Mouse (Mus musculus) myocyte (in vitro differentiated cells): ENCODE measurements around the gene Cgref1. TPM values are rescaled to one million over a fixed set of nuclear protein-coding genes. Genes with fewer than 3 reads are reported as not detected.
A peak's percentile ranks its signal among the peaks of the same experiment; 100 is the strongest.

ENCODE experiments used
- H3K27me3 ChIP-seq: one replicate; pipeline ENCODE4 v1.6.1; 2011; ENCODE audit not compliant: control insufficient read depth, insufficient read depth, insufficient read length
- H3K36me3 ChIP-seq: one replicate; pipeline ENCODE4 v1.6.1; 2011; ENCODE audit not compliant: control insufficient read depth, insufficient read depth
- H3K4me2 ChIP-seq: one replicate; pipeline ENCODE4 v1.6.1; 2011; ENCODE audit warnings: low read depth, control low read depth
- H3K4me3 ChIP-seq: one replicate; pipeline ENCODE4 v1.5.1; 2011; ENCODE audit warnings: mild to moderate bottlenecking, control low read depth, moderate library complexity
- H3K79me2 ChIP-seq: one replicate; pipeline ENCODE4 v1.6.1; 2011; ENCODE audit not compliant: control insufficient read depth, insufficient read depth
- H3ac ChIP-seq: one replicate; pipeline ENCODE4 v1.6.1; 2011; ENCODE audit not compliant: control insufficient read depth, insufficient read length
- CEBPB ChIP-seq: IDR thresholded peaks from 2 replicates; pipeline ENCODE4 v1.6.1; 2011; ENCODE audit warnings: mild to moderate bottlenecking, moderate library complexity; ENCODE audit not compliant: poor library complexity, insufficient read depth, severe bottlenecking
- E2F4 ChIP-seq: IDR thresholded peaks from one replicate; pipeline ENCODE4 v1.6.1; 2011; ENCODE audit warnings: mild to moderate bottlenecking, control low read depth, moderate library complexity; ENCODE audit not compliant: insufficient read depth
- MAX ChIP-seq: IDR thresholded peaks from one replicate; pipeline ENCODE4 v1.6.1; 2011; ENCODE audit warnings: low read depth, mild to moderate bottlenecking, control low read depth
- MYOD1 ChIP-seq, 3 experiments: IDR thresholded peaks; one replicate each; pipeline ENCODE4 v1.6.1; 2011; ENCODE audit warnings: control low read depth in 2 of 3, low read depth in 2 of 3, mild to moderate bottlenecking in 2 of 3, moderate library complexity in 1 of 3; ENCODE audit not compliant: insufficient read length in 2 of 3, control insufficient read depth in 1 of 3
- MYOG ChIP-seq, 3 experiments: IDR thresholded peaks; one replicate each; pipeline ENCODE4 v1.6.1; 2011; ENCODE audit warnings: control low read depth in 2 of 3, low read depth in 2 of 3, mild to moderate bottlenecking in 2 of 3; ENCODE audit not compliant: insufficient read length in 2 of 3, control insufficient read depth in 1 of 3, insufficient read depth in 1 of 3
- POLR2A ChIP-seq: IDR thresholded peaks from one replicate; pipeline ENCODE4 v1.6.1; 2011; ENCODE audit warnings: low read depth, mild to moderate bottlenecking, control low read depth, moderate library complexity; ENCODE audit not compliant: insufficient read length
- POLR2AphosphoS2 ChIP-seq: IDR thresholded peaks from one replicate; pipeline ENCODE4 v1.6.1; 2011; ENCODE audit warnings: low read depth, control low read depth; ENCODE audit not compliant: insufficient read length
- REST ChIP-seq: IDR thresholded peaks from one replicate; pipeline ENCODE4 v1.6.1; 2011; ENCODE audit warnings: mild to moderate bottlenecking, control low read depth, moderate library complexity; ENCODE audit not compliant: insufficient read depth, insufficient read length
- SRF ChIP-seq: IDR thresholded peaks from one replicate; pipeline ENCODE4 v1.6.1; 2011; ENCODE audit warnings: low read depth; ENCODE audit not compliant: control insufficient read depth, insufficient read length
- TCF12 ChIP-seq: IDR thresholded peaks from one replicate; pipeline ENCODE4 v1.6.1; 2011; ENCODE audit warnings: mild to moderate bottlenecking, control low read depth; ENCODE audit not compliant: poor library complexity, insufficient read depth, severe bottlenecking
- TCF3 ChIP-seq: IDR thresholded peaks from one replicate; pipeline ENCODE4 v1.6.1; 2011; ENCODE audit warnings: low read depth, control low read depth; ENCODE audit not compliant: insufficient read length
- USF1 ChIP-seq: IDR thresholded peaks from one replicate; pipeline ENCODE4 v1.6.1; 2011; ENCODE audit warnings: low read depth, mild to moderate bottlenecking, control low read depth, moderate library complexity
- polyA plus RNA-seq: library from polyadenylated mRNA; unstranded; fragments of >200 nt; fragmentation: generic; extraction: Trizol; gene quantifications from one replicate; pipeline ENCODE4 v1.2.1, GENCODE M21; 2012; ENCODE audit warnings: missing spikeins

Gene Cgref1
- polyA plus RNA-seq, 1 experiment = 26.2 TPM

DNA sequence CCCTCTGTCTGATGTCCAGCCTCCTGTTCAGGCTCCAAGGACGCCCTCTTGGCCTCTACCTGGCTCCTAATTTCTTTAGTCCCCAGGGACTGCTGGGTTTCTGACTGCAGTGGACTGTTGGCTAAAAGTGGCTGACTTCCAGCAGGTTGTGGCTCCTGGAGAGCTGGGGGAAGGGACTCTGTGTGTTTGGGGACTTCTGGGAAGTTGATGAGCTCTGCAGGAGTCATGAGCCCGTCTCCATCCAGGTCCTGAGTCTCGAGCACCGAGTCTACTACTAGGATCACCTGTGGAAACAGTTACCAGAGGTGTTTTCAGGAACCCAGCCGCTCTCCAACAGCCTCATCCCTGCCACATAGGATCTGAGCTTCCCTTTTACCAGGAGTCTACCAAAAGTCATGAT lies 11.7 kb downstream of the Cgref1 start:
- no peaks in the 10 kb centered on the region for H3K36me3 ChIP-seq
- TF ChIP-seq MYOD1 (IDR thresholded peaks at IDR 0.05; ENCODE audit: control insufficient read depth in 1 of 3, insufficient read length in 2 of 3, low read depth in 2 of 3) = no peak
- no peak for TF ChIP-seq CEBPB
- no peak for TF ChIP-seq TCF3
- no peak for TF ChIP-seq TCF12
- no peak for TF ChIP-seq POLR2AphosphoS2
- no peak overlapping the region for H3K4me3 ChIP-seq
- no peak overlapping the region for H3ac ChIP-seq
- H3K4me2 ChIP-seq = no peak overlapping the region
- H3K79me2 ChIP-seq = no peaks in the 10 kb centered on the region
- no peaks in the 10 kb centered on the region for H3K27me3 ChIP-seq

DNA sequence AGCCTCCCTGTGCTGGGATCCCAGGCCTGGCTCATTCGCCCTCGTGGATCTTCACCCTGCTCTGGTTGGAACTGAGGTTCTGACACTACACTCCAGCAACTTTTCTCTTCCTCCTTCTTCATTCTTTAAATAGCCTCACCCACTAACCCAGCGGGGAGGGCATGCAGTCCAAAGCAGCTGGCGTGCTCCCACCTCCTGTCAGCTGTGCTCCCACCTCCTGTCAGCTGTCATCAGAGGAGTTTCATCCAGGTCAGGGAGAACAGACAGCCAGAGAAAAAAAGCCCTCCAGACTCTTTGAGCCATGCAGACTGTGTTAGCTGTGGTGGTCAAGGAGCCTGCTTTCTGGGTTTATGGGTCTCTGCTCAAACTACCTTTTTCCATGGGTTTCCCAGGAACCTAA lies 14.0 kb downstream of the Cgref1 start:
- no peaks in the 10 kb centered on the region for H3K27me3 ChIP-seq
- TF ChIP-seq E2F4 = no peak
- peak; percentile 96 for TF ChIP-seq TCF3
- peak; percentile 96 to 98 (median 98) for TF ChIP-seq MYOG (IDR thresholded peaks at IDR 0.05; ENCODE audit: control insufficient read depth in 1 of 3, insufficient read depth in 1 of 3, insufficient read length in 2 of 3, low read depth in 2 of 3)
- TF ChIP-seq MYOD1 (IDR thresholded peaks at IDR 0.05; ENCODE audit: control insufficient read depth in 1 of 3, insufficient read length in 2 of 3, low read depth in 2 of 3) = peak; percentile 96 to 97 (median 97)
- TF ChIP-seq CEBPB = no peak
- TF ChIP-seq TCF12 = peak; percentile 98
- H3ac ChIP-seq = no peak overlapping the region
- H3K36me3 ChIP-seq = no peaks in the 10 kb centered on the region
- no peaks in the 10 kb centered on the region for H3K79me2 ChIP-seq
- H3K4me3 ChIP-seq = no peak overlapping the region
- H3K4me2 ChIP-seq = peak overlapping the region; percentile 31

DNA sequence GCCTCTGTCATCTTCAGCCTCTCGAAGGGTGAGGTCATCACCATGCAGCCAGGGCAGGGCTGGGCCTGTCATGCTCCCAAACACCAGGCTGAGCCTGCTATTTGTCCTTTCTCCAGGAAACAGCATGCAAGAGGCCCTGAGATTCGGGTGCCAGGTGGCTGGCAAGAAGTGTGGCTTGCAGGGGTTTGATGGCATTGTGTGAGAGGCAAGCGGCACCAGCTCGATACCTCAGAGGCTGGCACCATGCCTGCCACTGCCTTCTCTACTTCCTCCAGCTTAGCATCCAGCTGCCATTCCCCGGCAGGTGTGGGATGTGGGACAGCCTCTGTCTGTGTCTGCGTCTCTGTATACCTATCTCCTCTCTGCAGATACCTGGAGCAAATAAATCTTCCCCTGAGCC lies 14.5 kb downstream of the Cgref1 start:
- Histone ChIP-seq H3K36me3 (no peaks in the 10 kb centered on the region), H3K27me3 (no peaks in the 10 kb centered on the region), H3K4me2 (peak overlapping the region; percentile 40), H3ac (no peak overlapping the region), H3K4me3 (no peak overlapping the region), H3K79me2 (no peaks in the 10 kb centered on the region)
- TF ChIP-seq E2F4 (no peak), MYOD1 (IDR thresholded peaks at IDR 0.05; ENCODE audit: control insufficient read depth in 1 of 3, insufficient read length in 2 of 3, low read depth in 2 of 3) (peak in 2 of 3 experiments; percentile 84 to 96), POLR2AphosphoS2 (peak; percentile 11), REST (no peak), POLR2A (no peak), CEBPB (no peak), TCF3 (peak; percentile 51), MAX (no peak), MYOG (IDR thresholded peaks at IDR 0.05; ENCODE audit: control insufficient read depth in 1 of 3, insufficient read depth in 1 of 3, insufficient read length in 2 of 3, low read depth in 2 of 3) (peak in 2 of 3 experiments; percentile 72 to 87), SRF (no peak), USF1 (no peak), TCF12 (peak; percentile 2)

DNA sequence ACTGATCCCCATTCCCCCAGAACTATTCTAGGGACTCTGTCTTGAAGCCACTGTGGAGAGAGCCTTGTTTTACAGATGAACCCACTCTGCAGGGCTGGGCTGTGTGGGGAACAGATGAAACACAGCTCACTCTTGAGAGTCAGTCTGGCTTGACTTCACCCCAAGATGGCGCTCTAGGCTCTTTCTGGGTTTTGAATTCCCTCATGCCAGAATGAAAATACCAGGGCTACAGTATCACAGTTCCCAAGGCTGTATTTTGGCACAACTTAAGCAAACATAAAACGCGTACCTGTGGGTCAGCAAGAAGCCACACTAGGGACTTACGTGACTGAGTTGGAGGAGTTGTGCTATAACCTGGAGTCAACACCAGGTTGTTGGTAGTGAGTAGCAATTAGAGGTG lies 15.3 kb downstream of the Cgref1 start:
- peak overlapping the region; percentile 40 for H3K4me2 ChIP-seq
- H3K36me3 ChIP-seq = no peaks in the 10 kb centered on the region
- H3K79me2 ChIP-seq = no peaks in the 10 kb centered on the region
- no peak overlapping the region for H3K4me3 ChIP-seq
- no peak overlapping the region for H3ac ChIP-seq
- TF ChIP-seq MAX = no peak
- TF ChIP-seq MYOG (IDR thresholded peaks at IDR 0.05; ENCODE audit: control insufficient read depth in 1 of 3, insufficient read depth in 1 of 3, insufficient read length in 2 of 3, low read depth in 2 of 3) = no peak
- no peak for TF ChIP-seq POLR2AphosphoS2
- TF ChIP-seq TCF12 = no peak
- TF ChIP-seq POLR2A = no peak
- TF ChIP-seq USF1 = no peak
- H3K27me3 ChIP-seq = no peaks in the 10 kb centered on the region

DNA sequence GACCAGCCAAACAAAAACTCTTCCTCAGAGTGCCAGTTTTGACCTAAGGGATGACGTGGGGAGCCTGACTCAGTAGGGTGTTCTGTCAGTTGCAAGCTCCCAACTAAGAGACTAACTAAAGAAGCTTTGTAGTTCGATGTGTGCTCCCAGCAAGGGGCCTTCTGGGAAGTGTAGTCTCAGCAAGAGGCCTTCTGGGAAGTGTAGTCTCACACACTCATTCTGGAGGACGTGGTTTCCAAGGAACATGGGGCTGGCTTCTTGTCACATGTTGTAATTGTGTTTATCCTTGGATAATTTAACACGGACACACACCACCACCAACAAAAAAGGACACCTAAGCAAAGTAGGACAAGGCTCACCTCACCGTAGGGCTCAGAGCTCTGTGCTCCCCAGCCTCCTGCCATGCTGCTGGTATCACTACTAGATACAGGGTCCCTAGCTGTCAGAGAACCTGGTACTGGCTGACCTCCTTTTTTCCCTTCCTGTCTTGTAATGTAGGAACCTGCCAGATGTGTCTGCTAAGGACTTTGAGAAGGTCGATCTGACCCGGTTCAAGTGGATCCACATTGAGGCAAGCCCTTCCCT lies 17.4 kb downstream of the Cgref1 start:
- Histone ChIP-seq H3K4me3 (no peak overlapping the region), H3ac (no peak overlapping the region), H3K36me3 (no peaks in the 10 kb centered on the region), H3K79me2 (no peaks in the 10 kb centered on the region), H3K4me2 (peak overlapping the region; percentile 46), H3K27me3 (no peaks in the 10 kb centered on the region)
- TF ChIP-seq TCF12 (no peak), SRF (no peak), CEBPB (no peak), E2F4 (no peak), POLR2A (no peak), POLR2AphosphoS2 (no peak), MYOG (IDR thresholded peaks at IDR 0.05; ENCODE audit: control insufficient read depth in 1 of 3, insufficient read depth in 1 of 3, insufficient read length in 2 of 3, low read depth in 2 of 3) (no peak), MAX (no peak), MYOD1 (IDR thresholded peaks at IDR 0.05; ENCODE audit: control insufficient read depth in 1 of 3, insufficient read length in 2 of 3, low read depth in 2 of 3) (no peak), REST (no peak)
